Mouse (Mus musculus) CD4-positive helper T cell, adult 2 months (primary cell): ENCODE measurements around the gene Nbas.

ENCODE experiments used
- DNase-seq: peaks from one replicate; pipeline ENCODE4 v3.0.0-alpha.2; 2012; ENCODE audit warnings: low read depth, missing footprints, low spot score

Nbas gene

DNA sequence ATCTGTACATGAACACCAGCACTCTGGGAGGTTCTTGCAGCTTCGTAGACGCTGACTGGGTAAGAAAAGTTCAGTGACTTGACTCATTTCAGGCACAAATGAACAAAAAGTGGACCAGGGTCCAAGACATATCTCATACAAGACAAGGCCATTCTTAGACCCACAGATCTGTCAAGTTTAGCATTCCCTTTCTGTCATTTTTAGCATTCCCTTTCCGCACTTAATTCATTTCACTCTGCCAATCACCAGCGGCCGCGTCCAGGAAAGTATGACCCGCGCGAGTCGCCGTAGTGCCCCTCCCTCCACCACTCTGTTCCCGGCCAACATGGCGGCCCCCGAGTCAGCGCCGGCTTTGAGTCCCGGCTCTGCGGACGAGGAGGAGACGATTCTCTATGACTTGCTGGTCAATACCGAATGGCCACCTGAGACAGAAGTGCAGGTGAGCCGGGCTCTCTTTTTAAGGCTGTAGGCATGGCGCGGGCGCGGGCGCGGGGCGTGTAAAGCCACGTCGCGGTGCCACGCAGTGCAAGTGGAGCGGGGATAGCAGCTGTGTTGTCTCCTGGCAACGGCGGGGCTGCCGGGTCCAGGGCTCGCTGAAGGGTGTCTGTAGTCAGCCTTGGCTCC is at the start of gene Nbas:
Gene Nbas (plus strand): TSS at position 308 of the 624 bp plus-strand sequence.
- DNase-seq: peak; percentile 78

DNA sequence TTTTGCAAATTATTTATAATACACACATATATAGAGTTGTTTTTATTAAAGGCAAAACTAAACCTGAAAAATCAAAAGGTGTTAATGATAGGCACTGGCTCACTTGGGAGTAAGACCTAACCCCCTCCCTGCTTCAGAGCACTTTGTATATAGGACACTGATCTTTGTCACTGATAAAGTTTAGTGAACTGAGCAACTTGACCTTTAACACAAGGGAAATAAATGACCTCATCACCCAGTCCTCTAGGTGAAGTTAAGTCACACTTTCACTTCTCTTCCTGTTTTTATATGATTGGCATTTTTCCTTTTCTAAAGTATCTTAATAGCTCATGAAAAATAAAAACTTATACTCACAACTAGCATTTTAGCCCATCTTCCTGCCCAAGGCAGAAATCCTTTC is 26.5 kb upstream of the Nbas start:
- no peak for DNase-seq

GRCm38 (mm10) chr12:13248691-13249572 is 20.0 kb upstream of the Nbas start, which contains the start of gene Ddx1:
TSS of gene Ddx1 (minus strand) at chr12:13249213.
- DNase-seq: peak; percentile 81

DNA sequence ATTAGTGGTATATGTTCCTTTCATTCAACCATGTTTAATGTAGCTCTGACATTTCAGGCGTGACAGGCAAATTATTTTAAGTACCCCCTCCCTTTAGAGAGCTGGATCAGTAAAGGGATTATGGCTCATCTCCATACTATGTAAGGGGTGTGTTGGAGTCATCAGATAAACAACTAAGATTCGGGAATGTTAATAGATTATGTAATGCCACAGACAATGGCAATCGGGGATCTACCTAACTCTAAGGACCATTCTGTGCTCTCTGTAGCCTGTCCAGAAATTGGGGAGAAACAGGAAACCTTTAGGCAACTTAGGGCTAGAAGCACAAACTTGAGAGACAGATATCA is 19.4 kb upstream of the Nbas start:
- DNase-seq: no peak

DNA sequence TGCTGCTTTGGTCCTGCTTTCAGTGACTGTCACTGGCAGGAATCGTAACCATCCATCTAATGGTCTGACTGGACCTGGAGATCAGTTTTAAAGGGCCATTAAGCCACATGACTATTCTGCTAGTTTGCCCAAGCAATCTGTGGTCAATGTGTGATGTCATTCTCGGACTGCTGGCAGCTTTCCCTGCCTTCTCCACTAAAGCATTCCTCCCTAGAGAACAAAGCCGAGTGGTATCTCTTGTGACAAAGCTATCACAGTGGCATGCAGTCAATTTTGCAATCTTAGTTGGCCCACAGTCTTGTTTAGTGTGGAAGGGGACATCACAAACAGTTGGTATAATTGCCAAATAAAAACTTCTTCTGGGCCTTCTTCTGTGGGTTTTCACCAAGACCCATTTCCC is 13.9 kb upstream of the Nbas start:
- DNase-seq: no peak

DNA sequence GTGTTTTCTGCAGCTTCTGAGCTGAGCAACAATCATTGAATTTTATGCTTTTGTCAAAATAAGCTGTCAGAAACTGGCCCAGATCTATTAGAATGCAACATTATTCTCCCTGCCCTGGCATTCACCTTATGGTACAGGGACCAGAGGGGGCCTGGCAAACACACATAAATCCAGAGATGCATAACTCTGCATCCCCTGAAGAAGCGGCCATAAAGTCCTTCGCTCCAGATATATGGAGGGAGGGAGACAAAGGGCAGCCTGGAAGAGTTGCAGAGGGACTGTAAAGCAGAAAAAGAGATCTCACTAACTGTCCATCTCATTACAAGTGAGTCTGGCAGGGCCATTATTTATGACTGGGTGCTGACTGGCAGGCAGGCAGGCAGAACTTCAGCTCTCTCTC is 13.2 kb upstream of the Nbas start:
- DNase-seq: no peak

DNA sequence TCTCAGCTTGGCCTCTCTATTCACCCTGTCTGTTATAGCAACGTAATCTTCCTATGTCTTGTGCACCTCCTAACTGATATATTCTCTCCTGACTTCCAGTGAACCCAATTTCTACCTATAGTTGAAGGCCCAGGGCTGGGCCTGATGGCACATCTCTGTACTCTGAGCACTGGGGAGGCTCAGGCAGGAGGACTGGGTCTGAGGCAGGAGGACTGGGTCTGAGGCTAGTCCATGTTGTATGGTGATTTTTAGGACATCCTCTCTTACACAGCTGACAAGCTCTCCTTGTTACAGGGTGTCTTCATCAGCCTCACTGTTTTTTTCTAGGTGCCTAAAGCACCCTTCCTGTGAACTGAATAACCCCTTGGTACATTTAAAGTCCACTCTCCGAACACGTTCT is 521 bp upstream of the Nbas start:
- DNase-seq: peak; percentile 8

GRCm38 (mm10) chr12:13269570-13270390 is 847 bp downstream of the Nbas start:
- DNase-seq: peak; percentile 15

DNA sequence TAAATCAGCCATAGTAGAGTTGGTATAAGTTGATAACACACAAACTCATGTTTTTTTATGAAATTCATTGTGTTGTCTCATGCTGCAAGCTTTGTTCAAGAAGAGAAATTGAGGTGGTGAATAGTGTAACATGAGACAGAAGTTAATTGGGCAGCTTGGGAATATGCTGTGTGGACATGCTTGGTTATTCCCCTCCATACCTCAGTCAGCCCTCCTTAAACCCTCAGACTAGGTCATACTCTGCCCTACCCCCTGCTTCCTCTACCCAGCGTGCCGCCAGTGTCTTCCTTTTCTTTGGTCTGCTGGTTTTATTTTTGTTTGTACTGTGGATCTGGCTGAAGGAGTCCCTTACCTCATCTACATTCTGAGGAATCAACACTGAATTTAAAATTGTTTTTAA is 22.5 kb downstream of the Nbas start:
- no peak for DNase-seq

- DNase-seq: no peak
These were observed 24.5 kb downstream of the Nbas start for GRCm38 (mm10) chr12:13293421-13293881.

DNA sequence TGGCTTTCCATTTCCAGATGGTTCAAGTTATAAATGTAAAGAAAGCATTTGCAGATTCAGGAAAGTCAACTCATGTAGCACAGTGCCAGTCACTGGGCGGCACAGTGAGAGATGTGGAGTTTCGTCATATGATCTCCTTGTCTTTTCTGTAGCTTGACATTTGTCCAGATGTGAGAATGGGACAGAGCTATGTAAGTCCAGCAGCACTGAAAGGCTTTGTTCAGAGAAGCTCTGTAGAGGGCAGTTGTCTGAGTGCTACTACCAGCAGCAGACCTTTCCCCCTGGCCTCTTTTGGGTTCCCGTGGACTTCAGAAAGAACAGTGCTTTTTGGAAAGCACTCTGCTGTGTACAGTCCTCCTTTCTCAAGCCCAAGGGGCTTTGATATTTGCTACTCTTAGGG is 34.1 kb downstream of the Nbas start:
- no peak for DNase-seq

- DNase-seq: no peak
These were observed 45.0 kb downstream of the Nbas start for GRCm38 (mm10) chr12:13313966-13314365.

- no peak for DNase-seq
These were observed 45.5 kb downstream of the Nbas start for GRCm38 (mm10) chr12:13314384-13314783.

DNA sequence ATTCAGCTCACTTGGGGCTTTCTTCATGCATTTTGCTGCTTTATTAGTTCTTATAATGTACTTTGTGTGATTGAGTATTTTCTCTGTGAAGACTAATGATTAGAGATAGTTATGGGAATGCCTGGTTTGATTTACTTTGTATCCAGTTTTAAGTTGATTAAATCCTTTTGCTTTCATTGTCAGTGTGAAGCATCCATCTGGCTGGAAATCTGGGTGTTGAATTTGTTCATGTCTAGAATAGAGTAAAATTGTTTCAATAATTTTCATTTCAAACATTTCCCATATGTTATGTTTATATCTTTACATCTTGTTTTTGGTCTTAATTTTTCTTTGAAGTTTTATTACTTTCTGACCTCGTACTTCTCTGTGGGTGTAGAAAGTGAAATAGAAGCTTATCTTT is 46.1 kb downstream of the Nbas start:
- DNase-seq: no peak

DNA sequence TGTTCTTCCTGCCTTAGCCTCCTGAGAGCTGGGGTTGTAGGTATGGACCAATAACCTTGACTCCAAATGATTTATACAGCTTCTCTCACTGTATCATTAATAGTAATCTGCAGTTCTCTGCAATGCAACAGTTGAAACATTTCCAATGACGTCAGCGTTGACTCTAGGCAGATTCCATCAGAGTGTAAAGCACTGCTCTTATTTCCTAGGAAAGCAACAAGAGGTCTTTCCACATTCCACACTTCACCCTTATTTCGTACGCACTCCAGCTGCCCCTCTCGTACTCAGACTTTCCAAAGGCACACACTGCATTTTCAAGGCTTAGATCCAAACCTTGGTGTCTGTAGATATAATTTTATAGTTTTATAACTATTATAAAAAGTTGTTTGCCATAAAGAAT is 73.6 kb downstream of the Nbas start:
- DNase-seq: no peak

GRCm38 (mm10) chr12:13356201-13356600 is 87.3 kb downstream of the Nbas start:
- no peak for DNase-seq

DNA sequence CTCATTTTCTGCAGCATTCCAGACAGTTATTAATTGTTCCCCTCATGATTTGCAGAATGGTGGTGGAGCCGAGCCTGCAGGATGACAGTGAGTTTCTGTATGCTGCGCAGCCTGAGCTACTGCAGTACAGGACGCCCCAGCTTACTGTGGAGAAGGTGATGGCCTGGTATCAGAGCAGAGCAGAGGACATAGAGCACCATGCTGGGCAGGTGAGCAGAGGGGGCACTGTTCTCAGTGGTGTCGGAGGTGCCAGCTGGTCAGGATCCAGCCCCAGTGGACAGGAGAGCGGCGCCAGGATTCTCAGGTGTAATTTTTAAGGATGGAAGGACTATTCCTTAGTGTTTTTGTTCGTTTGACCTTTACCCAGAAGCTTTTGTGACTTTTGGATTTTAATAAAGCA is 87.8 kb downstream of the Nbas start:
- DNase-seq: no peak

DNA sequence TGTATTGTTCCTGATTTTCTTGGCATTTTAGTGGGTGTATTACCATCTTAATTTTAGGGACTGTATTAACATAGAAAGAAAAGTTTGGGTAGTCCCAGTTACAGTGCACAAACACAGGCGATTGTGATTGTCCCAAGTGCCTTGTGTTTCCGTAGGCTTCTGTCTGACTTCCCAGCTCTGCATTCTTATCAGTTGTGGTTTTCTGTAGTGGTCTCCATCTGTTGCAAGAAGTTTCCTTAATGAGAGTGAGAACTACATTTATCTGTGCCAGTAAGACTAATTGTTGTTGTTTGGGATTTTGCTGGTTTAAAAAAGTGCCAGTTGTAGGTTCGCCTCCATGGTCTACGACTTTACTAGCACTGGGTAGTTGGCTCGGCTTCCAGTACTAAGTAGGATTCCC is 88.3 kb downstream of the Nbas start:
- DNase-seq: no peak

- DNase-seq: no peak
These were observed 89.9 kb downstream of the Nbas start for GRCm38 (mm10) chr12:13358849-13359248.

DNA sequence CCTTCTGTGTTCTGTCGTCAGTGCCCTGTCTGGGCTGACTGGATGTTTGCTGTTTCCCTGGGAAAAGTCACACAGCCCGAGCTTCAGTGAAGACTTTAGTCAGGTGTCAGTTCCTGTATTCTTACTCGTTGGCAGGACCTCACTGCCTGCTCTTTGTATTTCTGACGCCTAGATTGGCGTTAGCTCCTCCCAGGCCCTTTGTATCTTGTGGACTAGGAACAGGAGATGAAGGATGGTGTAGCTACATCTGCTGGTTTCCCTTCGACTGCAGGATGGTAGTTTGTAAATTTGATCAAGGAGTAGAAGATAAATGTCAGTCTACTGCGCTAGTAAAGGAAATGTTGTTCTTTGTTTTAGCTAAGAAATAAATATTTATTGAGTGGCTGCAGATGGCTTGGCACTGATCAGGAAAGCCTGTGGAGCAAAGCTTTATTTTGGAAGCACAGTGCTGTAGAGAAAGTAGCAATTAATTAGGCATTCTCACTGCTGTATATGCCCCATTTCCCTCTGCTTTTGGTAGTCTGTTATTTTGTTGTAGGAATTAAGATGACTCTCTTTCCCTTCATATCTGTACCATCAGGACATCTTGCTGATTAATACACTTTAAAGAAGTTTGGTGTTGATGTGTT is 91.4 kb downstream of the Nbas start:
- no peak for DNase-seq

DNA sequence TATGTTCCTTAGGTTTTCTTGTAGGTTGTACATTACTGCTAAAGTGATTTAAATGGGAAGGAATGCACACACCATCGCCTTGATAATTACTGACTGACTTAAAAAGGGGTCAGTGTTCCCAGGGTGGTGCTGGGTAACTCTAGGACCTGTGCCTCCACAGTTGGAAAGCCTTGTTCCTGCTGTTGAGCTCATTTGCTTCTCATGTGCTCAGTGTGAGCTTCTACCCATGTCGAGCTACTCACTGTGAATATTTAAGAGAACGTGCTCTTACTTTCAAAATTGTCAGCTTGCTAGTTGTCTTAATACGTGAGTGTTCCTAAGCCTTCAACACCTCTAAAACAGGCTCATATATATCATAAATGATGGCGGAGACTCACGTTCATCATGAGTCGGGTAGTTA is 112.6 kb downstream of the Nbas start:
- DNase-seq: no peak

DNA sequence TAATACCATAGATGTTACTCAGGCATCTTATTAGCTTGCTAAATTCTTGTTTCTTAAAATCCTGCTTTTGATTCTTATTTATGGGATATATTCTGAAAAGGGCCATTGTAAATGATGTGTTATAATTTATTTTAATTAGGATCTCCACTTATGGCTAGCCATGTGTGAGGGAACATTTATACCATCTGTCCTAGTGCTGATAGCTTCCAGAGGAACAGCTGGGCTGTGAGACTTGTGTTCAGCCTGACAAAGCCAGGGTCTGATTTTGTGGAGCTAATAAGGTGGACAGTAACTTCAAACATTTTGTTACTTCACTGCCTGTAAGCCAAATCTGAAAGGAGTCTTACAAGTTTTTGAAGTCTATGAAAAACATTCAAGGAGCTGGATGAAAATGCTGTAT is 113.1 kb downstream of the Nbas start:
- no peak for DNase-seq
